Mouse (Mus musculus): ENCODE data around the gene Gm8994.

Gene Gm8994

GRCm38 (mm10) chr6:136353399-136354184 lies 26.3 kb downstream of the Gm8994 start:
- in situ Hi-C loops (cut with MboI, MseI): no loop called here

GRCm38 (mm10) chr6:136358471-136358870 lies 31.1 kb downstream of the Gm8994 start:
- in situ Hi-C loops (cut with MboI, MseI): no loop called here

DNA sequence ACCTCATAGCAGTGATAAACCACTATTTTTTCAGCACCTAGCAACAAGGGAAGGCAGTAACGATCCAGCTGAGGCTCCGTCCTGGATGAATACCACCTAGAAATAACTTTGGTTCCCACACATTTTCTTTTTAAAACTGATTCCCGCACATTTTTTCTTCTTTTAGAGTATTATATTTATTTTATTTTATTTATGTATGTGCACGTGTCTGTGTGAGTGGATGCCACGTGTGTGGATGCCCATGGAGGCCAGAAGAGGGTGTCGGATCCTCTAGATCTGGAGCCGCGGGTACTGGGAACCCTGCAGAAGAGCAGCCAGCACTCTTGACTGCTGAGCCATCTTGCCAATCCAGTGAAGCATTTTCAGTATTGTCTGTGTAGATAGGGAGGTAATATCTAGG lies 36.0 kb downstream of the Gm8994 start:
- in situ Hi-C loops (cut with MboI, MseI): no loop called here

DNA sequence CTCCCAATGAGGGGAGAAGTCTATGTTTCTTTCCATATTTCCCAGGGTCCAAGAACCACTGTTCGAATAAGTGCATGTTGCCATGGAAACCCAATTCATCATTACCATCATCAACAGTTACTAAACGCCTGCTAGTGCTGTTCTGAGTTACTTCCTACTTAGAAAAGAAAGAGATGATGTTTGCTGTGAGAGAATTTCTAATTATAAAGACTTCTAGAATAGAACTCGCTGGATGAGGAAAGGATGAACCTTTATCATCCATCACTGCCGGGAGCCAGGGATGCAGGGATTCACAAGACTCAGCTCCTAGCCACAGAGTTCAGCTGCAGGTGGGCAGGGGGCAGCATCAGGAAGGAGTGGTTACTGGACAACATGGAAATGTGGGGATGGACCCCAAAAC lies 36.7 kb downstream of the Gm8994 start:
- in situ Hi-C loops (cut with MboI, MseI): no loop called here

GRCm38 (mm10) chr6:136364430-136365098 lies 37.2 kb downstream of the Gm8994 start:
- in situ Hi-C loops (cut with MboI, MseI): no loop called here

DNA sequence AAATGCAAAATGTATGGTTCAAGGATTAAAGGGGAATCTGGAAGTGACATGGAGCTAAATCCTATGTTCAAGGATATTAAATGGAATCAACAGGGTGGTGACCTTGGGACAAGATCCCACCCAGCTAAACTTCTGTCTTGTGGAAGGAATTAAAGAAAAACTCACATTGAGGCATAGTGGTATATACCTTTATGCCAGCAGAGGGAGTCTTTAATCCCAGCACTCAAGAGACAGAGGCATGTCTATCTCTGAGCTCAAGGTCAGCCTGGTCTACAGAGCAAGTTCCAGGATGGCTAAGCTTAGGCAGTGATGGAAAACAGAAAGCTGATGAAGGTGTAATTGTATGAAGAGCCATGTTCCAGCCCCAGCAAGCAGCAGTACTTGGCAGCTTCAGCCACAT lies 48.8 kb downstream of the Gm8994 start:
- in situ Hi-C loops (cut with MboI, MseI): no loop called here
